Mouse (Mus musculus): ENCODE measurements at regions not wholly inside any gene's neighbourhood (a gene's known extent, or its start where the extent isn't known, plus 50 kb on each side); places are given as distances from the start of the nearest gene placed in this dataset.

GRCm38 (mm10) chr1:46999337-46999736 lies 106.7 kb upstream of the Slc39a10 start:
- H3K4me2 ChIP-seq (ENCODE audit: low read depth) = no peak overlapping the region
- no peaks in the 10 kb centered on the region for H3K27me3 ChIP-seq (ENCODE audit: control insufficient read depth, insufficient read depth, insufficient read length)
- no peaks in the 10 kb centered on the region for H3K79me2 ChIP-seq (ENCODE audit: control insufficient read depth, insufficient read depth)
- H3ac ChIP-seq (ENCODE audit: control insufficient read depth, insufficient read length) = no peak overlapping the region
- H3K4me3 ChIP-seq = no peak overlapping the region
- H3K36me3 ChIP-seq (ENCODE audit: control insufficient read depth, insufficient read depth) = no peaks in the 10 kb centered on the region
- no peak for TF ChIP-seq MYOG (IDR thresholded peaks at IDR 0.05; ENCODE audit: control insufficient read depth in 1 of 3, insufficient read depth in 1 of 3, insufficient read length in 2 of 3, low read depth in 2 of 3)
- TF ChIP-seq REST (IDR thresholded peaks at IDR 0.05; ENCODE audit: insufficient read depth, insufficient read length) = no peak
- no peak for TF ChIP-seq SRF (IDR thresholded peaks at IDR 0.05; ENCODE audit: control insufficient read depth, insufficient read length, low read depth)
- no peak for TF ChIP-seq TCF12 (IDR thresholded peaks at IDR 0.05; ENCODE audit: insufficient read depth, poor library complexity, severe bottlenecking)

GRCm38 (mm10) chr1:46985978-46986377 lies 93.3 kb upstream of the Slc39a10 start:
- no peak overlapping the region for H3K4me3 ChIP-seq
- H3K36me3 ChIP-seq (ENCODE audit: control insufficient read depth, insufficient read depth) = no peaks in the 10 kb centered on the region
- no peaks in the 10 kb centered on the region for H3K27me3 ChIP-seq (ENCODE audit: control insufficient read depth, insufficient read depth, insufficient read length)
- TF ChIP-seq SRF (IDR thresholded peaks at IDR 0.05; ENCODE audit: control insufficient read depth, insufficient read length, low read depth) (no peak), MYOD1 (IDR thresholded peaks at IDR 0.05; ENCODE audit: control insufficient read depth in 1 of 3, insufficient read length in 2 of 3, low read depth in 2 of 3) (no peak), POLR2A (IDR thresholded peaks at IDR 0.05; ENCODE audit: insufficient read length, low read depth) (no peak), MAX (IDR thresholded peaks at IDR 0.05; ENCODE audit: low read depth) (no peak), CEBPB (IDR thresholded peaks at IDR 0.05; ENCODE audit: insufficient read depth, poor library complexity, severe bottlenecking) (no peak), POLR2AphosphoS2 (IDR thresholded peaks at IDR 0.05; ENCODE audit: insufficient read length, low read depth) (no peak), E2F4 (IDR thresholded peaks at IDR 0.05; ENCODE audit: insufficient read depth) (no peak), TCF12 (IDR thresholded peaks at IDR 0.05; ENCODE audit: insufficient read depth, poor library complexity, severe bottlenecking) (no peak), TCF3 (IDR thresholded peaks at IDR 0.05; ENCODE audit: insufficient read length, low read depth) (no peak), USF1 (IDR thresholded peaks at IDR 0.05; ENCODE audit: low read depth) (no peak), MYOG (IDR thresholded peaks at IDR 0.05; ENCODE audit: control insufficient read depth in 1 of 3, insufficient read depth in 1 of 3, insufficient read length in 2 of 3, low read depth in 2 of 3) (no peak), REST (IDR thresholded peaks at IDR 0.05; ENCODE audit: insufficient read depth, insufficient read length) (no peak)
- H3K79me2 ChIP-seq (ENCODE audit: control insufficient read depth, insufficient read depth) = no peaks in the 10 kb centered on the region
- H3K4me2 ChIP-seq (ENCODE audit: low read depth) = no peak overlapping the region
- H3ac ChIP-seq (ENCODE audit: control insufficient read depth, insufficient read length) = no peak overlapping the region

DNA sequence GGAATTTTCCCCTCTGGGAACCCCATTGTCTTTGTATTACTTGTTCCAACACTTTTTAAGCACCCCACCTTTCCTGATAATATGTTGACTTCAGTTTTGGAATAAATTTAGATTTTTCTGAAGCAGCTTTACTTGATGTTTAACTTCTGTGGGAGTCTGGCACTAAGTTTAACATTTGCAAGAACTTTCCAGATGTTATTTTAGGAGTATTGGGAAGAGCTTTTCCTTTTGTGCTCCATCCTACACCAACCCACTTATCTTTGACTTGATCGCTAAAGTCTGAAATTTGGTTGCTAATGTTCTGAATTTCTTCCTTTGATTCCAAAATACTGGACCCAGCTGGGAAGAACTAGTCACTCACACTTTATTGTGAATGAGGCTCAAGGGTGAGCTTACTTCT lies 90.4 kb upstream of the Slc39a10 start:
- no peaks in the 10 kb centered on the region for H3K79me2 ChIP-seq (ENCODE audit: control insufficient read depth, insufficient read depth)
- H3K27me3 ChIP-seq (ENCODE audit: control insufficient read depth, insufficient read depth, insufficient read length) = no peaks in the 10 kb centered on the region
- H3ac ChIP-seq (ENCODE audit: control insufficient read depth, insufficient read length) = no peak overlapping the region
- no peak overlapping the region for H3K4me3 ChIP-seq
- H3K4me2 ChIP-seq (ENCODE audit: low read depth) = no peak overlapping the region
- no peaks in the 10 kb centered on the region for H3K36me3 ChIP-seq (ENCODE audit: control insufficient read depth, insufficient read depth)
- TF ChIP-seq MYOG (IDR thresholded peaks at IDR 0.05; ENCODE audit: control insufficient read depth in 1 of 3, insufficient read depth in 1 of 3, insufficient read length in 2 of 3, low read depth in 2 of 3) (no peak), POLR2A (IDR thresholded peaks at IDR 0.05; ENCODE audit: insufficient read length, low read depth) (no peak), E2F4 (IDR thresholded peaks at IDR 0.05; ENCODE audit: insufficient read depth) (no peak), TCF12 (IDR thresholded peaks at IDR 0.05; ENCODE audit: insufficient read depth, poor library complexity, severe bottlenecking) (no peak), SRF (IDR thresholded peaks at IDR 0.05; ENCODE audit: control insufficient read depth, insufficient read length, low read depth) (no peak), MYOD1 (IDR thresholded peaks at IDR 0.05; ENCODE audit: control insufficient read depth in 1 of 3, insufficient read length in 2 of 3, low read depth in 2 of 3) (no peak), USF1 (IDR thresholded peaks at IDR 0.05; ENCODE audit: low read depth) (no peak), REST (IDR thresholded peaks at IDR 0.05; ENCODE audit: insufficient read depth, insufficient read length) (no peak), MAX (IDR thresholded peaks at IDR 0.05; ENCODE audit: low read depth) (no peak), CEBPB (IDR thresholded peaks at IDR 0.05; ENCODE audit: insufficient read depth, poor library complexity, severe bottlenecking) (no peak)

- TF ChIP-seq SRF (IDR thresholded peaks at IDR 0.05; ENCODE audit: control insufficient read depth, insufficient read length, low read depth) (no peak), REST (IDR thresholded peaks at IDR 0.05; ENCODE audit: insufficient read depth, insufficient read length) (no peak), CEBPB (IDR thresholded peaks at IDR 0.05; ENCODE audit: insufficient read depth, poor library complexity, severe bottlenecking) (no peak), POLR2AphosphoS2 (IDR thresholded peaks at IDR 0.05; ENCODE audit: insufficient read length, low read depth) (no peak), MYOD1 (IDR thresholded peaks at IDR 0.05; ENCODE audit: control insufficient read depth in 1 of 3, insufficient read length in 2 of 3, low read depth in 2 of 3) (no peak)
- Histone ChIP-seq H3K79me2 (ENCODE audit: control insufficient read depth, insufficient read depth) (no peaks in the 10 kb centered on the region), H3ac (ENCODE audit: control insufficient read depth, insufficient read length) (no peak overlapping the region), H3K4me2 (ENCODE audit: low read depth) (peak overlapping the region; percentile 51), H3K27me3 (ENCODE audit: control insufficient read depth, insufficient read depth, insufficient read length) (no peaks in the 10 kb centered on the region), H3K36me3 (ENCODE audit: control insufficient read depth, insufficient read depth) (no peaks in the 10 kb centered on the region), H3K4me3 (no peak overlapping the region)
Measured at GRCm38 (mm10) chr1:46970470-46970869, 77.8 kb upstream of the Slc39a10 start.

DNA sequence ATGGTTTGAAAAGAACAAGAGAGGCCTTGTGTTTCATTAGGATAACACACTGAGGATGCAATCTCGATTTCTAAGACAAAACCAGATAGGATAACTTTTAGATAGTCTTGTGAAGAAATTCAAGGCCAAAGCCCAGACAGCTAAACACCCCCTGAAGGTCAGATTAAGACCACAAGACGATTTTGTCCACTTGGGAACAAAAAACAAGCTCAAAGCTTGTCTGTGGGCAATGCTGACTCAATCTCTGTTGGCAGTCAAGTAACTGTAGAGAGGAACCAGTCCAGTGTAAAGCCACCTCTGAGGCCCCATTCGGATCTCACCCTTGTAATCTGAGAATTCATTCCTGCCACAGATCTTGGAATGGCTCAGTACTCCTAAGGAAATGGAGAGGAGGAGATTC lies 75.7 kb upstream of the Slc39a10 start:
- Histone ChIP-seq H3ac (ENCODE audit: control insufficient read depth, insufficient read length) (no peak overlapping the region), H3K27me3 (ENCODE audit: control insufficient read depth, insufficient read depth, insufficient read length) (no peaks in the 10 kb centered on the region)
- TF ChIP-seq SRF (IDR thresholded peaks at IDR 0.05; ENCODE audit: control insufficient read depth, insufficient read length, low read depth) (no peak), TCF12 (IDR thresholded peaks at IDR 0.05; ENCODE audit: insufficient read depth, poor library complexity, severe bottlenecking) (no peak), CEBPB (IDR thresholded peaks at IDR 0.05; ENCODE audit: insufficient read depth, poor library complexity, severe bottlenecking) (no peak), E2F4 (IDR thresholded peaks at IDR 0.05; ENCODE audit: insufficient read depth) (no peak), MYOG (IDR thresholded peaks at IDR 0.05; ENCODE audit: control insufficient read depth in 1 of 3, insufficient read depth in 1 of 3, insufficient read length in 2 of 3, low read depth in 2 of 3) (no peak), TCF3 (IDR thresholded peaks at IDR 0.05; ENCODE audit: insufficient read length, low read depth) (no peak), MAX (IDR thresholded peaks at IDR 0.05; ENCODE audit: low read depth) (no peak), USF1 (IDR thresholded peaks at IDR 0.05; ENCODE audit: low read depth) (no peak), POLR2A (IDR thresholded peaks at IDR 0.05; ENCODE audit: insufficient read length, low read depth) (no peak), REST (IDR thresholded peaks at IDR 0.05; ENCODE audit: insufficient read depth, insufficient read length) (no peak), MYOD1 (IDR thresholded peaks at IDR 0.05; ENCODE audit: control insufficient read depth in 1 of 3, insufficient read length in 2 of 3, low read depth in 2 of 3) (no peak), POLR2AphosphoS2 (IDR thresholded peaks at IDR 0.05; ENCODE audit: insufficient read length, low read depth) (no peak)

More for the DNA sequence above, 75.7 kb upstream of the Slc39a10 start:
- Histone ChIP-seq H3K79me2 (ENCODE audit: control insufficient read depth, insufficient read depth) (no peaks in the 10 kb centered on the region), H3K36me3 (ENCODE audit: control insufficient read depth, insufficient read depth) (no peaks in the 10 kb centered on the region), H3K4me2 (ENCODE audit: low read depth) (no peak overlapping the region), H3K4me3 (no peak overlapping the region)

All from myocyte (in vitro differentiated cells).